Mouse (Mus musculus): ENCODE measurements at regions not wholly inside any gene's neighbourhood (a gene's known extent, or its start where the extent isn't known, plus 50 kb on each side); places are given as distances from the start of the nearest gene placed in this dataset.

DNA sequence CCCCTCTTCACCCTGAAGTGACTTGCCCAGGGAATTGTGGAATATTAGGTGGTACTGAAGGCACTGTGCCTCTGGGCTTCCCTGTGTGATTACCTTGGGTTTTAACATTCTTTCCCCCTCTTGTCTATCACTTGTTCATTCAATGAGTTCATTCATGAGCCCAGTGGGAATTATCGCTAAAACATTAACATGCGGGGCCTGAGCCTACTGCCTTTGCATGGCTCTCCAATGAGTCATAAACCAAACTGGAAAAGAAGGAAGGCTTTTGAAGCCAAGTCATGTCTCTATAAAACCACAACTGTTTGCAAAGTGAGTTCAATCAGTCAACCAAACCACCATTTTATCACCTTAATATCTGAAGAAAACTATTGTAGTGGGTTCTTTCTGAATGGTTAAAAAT lies 173.8 kb downstream of the Moxd1 start:
- no peak for TF ChIP-seq EP300 (IDR thresholded peaks at IDR 0.05; ENCODE audit: insufficient read depth, low read depth, low read length)
- TF ChIP-seq POLR2A (IDR thresholded peaks at IDR 0.05; ENCODE audit: insufficient read depth, low read depth, low read length) = no peak
